Mouse (Mus musculus): ENCODE measurements around the gene Cyp51. TPM values are rescaled to one million over a fixed set of nuclear protein-coding genes. Genes with fewer than 3 reads are reported as not detected.
"Not testable (repeated sequence)": the region's sequence is repeated elsewhere in the genome, so short reads cannot be mapped to it uniquely, and the experiment has no call there.

Cyp51 gene
- total RNA-seq (2014; fragmentation: Nextera tagmentation), result 30.7 and 41.2 TPM in 2 replicates
- 93.6 and 94.4 TPM in 2 replicates for total RNA-seq (2017)
- polyA plus RNA-seq (2012), result 43.4 and 51.6 TPM in 2 replicates

GRCm38 (mm10) chr5:4104341-4105040 lies at the start of gene Cyp51:
Gene Cyp51, minus strand, starts transcription at chr5:4104746.
- peak; percentile 93 for ATAC-seq (ENCODE audit: extremely low read depth, insufficient number of reproducible peaks, low FRiP score, poor library complexity, severe bottlenecking)
- peaks cover 29% of the 10 kb centered on the region for H3K4me1 ChIP-seq (ENCODE audit: insufficient read depth, low read depth, low read length)
- peaks cover 28% of the 10 kb centered on the region for H3K36me3 ChIP-seq (replicated peaks)
- no peaks in the 10 kb centered on the region for H3K27me3 ChIP-seq (ENCODE audit: insufficient read depth, low read length)
- no peaks in the 10 kb centered on the region for H3K9me3 ChIP-seq (replicated peaks)
- peak within 1 kb of the TSS; percentile 100 for H3K4me3 ChIP-seq (ENCODE audit: low read depth, low read length)
- TF ChIP-seq GATA1 (IDR thresholded peaks at IDR 0.05; ENCODE audit: borderline replicate concordance, low read length), result no peak
- no peak for TF ChIP-seq CTCF (IDR thresholded peaks at IDR 0.05; ENCODE audit: low read depth, low read length)
- no peak for TF ChIP-seq GATA2 (IDR thresholded peaks at IDR 0.05; ENCODE audit: borderline replicate concordance, low read depth, low read length)
- TF ChIP-seq POLR2AphosphoS5 (IDR thresholded peaks at IDR 0.05; ENCODE audit: insufficient replicate concordance, low read depth, low read length), result no peak
- TF ChIP-seq TAL1 (conservative IDR thresholded peaks at IDR 0.05; ENCODE audit: low read depth, low read length), result no peak
- peak; percentile 86 for DNase-seq (ENCODE audit: low spot score)

- DNase-seq (ENCODE audit: low spot score), result no peak
- Histone ChIP-seq H3K4me3 (ENCODE audit: low read depth, low read length) (no peak overlapping the region), H3K27me3 (ENCODE audit: insufficient read depth, low read length) (peaks cover 12% of the 10 kb centered on the region), H3K36me3 (replicated peaks) (no peaks in the 10 kb centered on the region), H3K9me3 (replicated peaks) (no peaks in the 10 kb centered on the region), H3K4me1 (ENCODE audit: insufficient read depth, low read depth, low read length) (peaks cover 6% of the 10 kb centered on the region)
- TF ChIP-seq CTCF (IDR thresholded peaks at IDR 0.05; ENCODE audit: low read depth, low read length) (no peak), GATA2 (IDR thresholded peaks at IDR 0.05; ENCODE audit: borderline replicate concordance, low read depth, low read length) (no peak), POLR2AphosphoS5 (IDR thresholded peaks at IDR 0.05; ENCODE audit: insufficient replicate concordance, low read depth, low read length) (no peak), TAL1 (conservative IDR thresholded peaks at IDR 0.05; ENCODE audit: low read depth, low read length) (no peak), GATA1 (IDR thresholded peaks at IDR 0.05; ENCODE audit: borderline replicate concordance, low read length) (no peak)
- ATAC-seq (ENCODE audit: extremely low read depth, insufficient number of reproducible peaks, low FRiP score, poor library complexity, severe bottlenecking), result no peak
These were observed 8.1 kb upstream of the Cyp51 start for GRCm38 (mm10) chr5:4112570-4113098.

- not testable (repeated sequence) for DNase-seq (ENCODE audit: low spot score); H3K27me3 ChIP-seq (ENCODE audit: insufficient read depth, low read length); H3K9me3 ChIP-seq (replicated peaks); H3K4me3 ChIP-seq (ENCODE audit: low read depth, low read length); H3K36me3 ChIP-seq (replicated peaks); ATAC-seq (ENCODE audit: extremely low read depth, insufficient number of reproducible peaks, low FRiP score, poor library complexity, severe bottlenecking)
- peaks cover 23% of the 10 kb centered on the region for H3K4me1 ChIP-seq (ENCODE audit: insufficient read depth, low read depth, low read length)
These were observed 2.5 kb upstream of the Cyp51 start for GRCm38 (mm10) chr5:4107056-4107455.

- Histone ChIP-seq H3K36me3 (replicated peaks) (peaks cover 17% of the 10 kb centered on the region), H3K4me1 (ENCODE audit: insufficient read depth, low read depth, low read length) (peaks cover 25% of the 10 kb centered on the region), H3K27me3 (ENCODE audit: insufficient read depth, low read length) (no peaks in the 10 kb centered on the region), H3K9me3 (replicated peaks) (no peaks in the 10 kb centered on the region), H3K4me3 (ENCODE audit: low read depth, low read length) (no peak overlapping the region)
- no peak for TF ChIP-seq POLR2AphosphoS5 (IDR thresholded peaks at IDR 0.05; ENCODE audit: insufficient replicate concordance, low read depth, low read length)
- DNase-seq (ENCODE audit: low spot score) (no peak), ATAC-seq (ENCODE audit: extremely low read depth, insufficient number of reproducible peaks, low FRiP score, poor library complexity, severe bottlenecking) (no peak)
These were observed 1.2 kb upstream of the Cyp51 start for GRCm38 (mm10) chr5:4105651-4106186.

- no peaks in the 10 kb centered on the region for H3K9me3 ChIP-seq (replicated peaks)
- peak overlapping the region; percentile 100 for H3K4me3 ChIP-seq (ENCODE audit: low read depth, low read length)
- no peaks in the 10 kb centered on the region for H3K27me3 ChIP-seq (ENCODE audit: insufficient read depth, low read length)
- ATAC-seq (ENCODE audit: extremely low read depth, insufficient number of reproducible peaks, low FRiP score, poor library complexity, severe bottlenecking), result no peak
- H3K36me3 ChIP-seq (replicated peaks), result peaks cover 35% of the 10 kb centered on the region
- TF ChIP-seq POLR2AphosphoS5 (IDR thresholded peaks at IDR 0.05; ENCODE audit: insufficient replicate concordance, low read depth, low read length), result no peak
- TF ChIP-seq CTCF (IDR thresholded peaks at IDR 0.05; ENCODE audit: low read depth, low read length), result no peak
- TF ChIP-seq GATA1 (IDR thresholded peaks at IDR 0.05; ENCODE audit: borderline replicate concordance, low read length), result no peak
- no peak for TF ChIP-seq TAL1 (conservative IDR thresholded peaks at IDR 0.05; ENCODE audit: low read depth, low read length)
- TF ChIP-seq GATA2 (IDR thresholded peaks at IDR 0.05; ENCODE audit: borderline replicate concordance, low read depth, low read length), result no peak
- DNase-seq (ENCODE audit: low spot score), result no peak
- peaks cover 30% of the 10 kb centered on the region for H3K4me1 ChIP-seq (ENCODE audit: insufficient read depth, low read depth, low read length)
These were observed 763 bp downstream of the Cyp51 start for GRCm38 (mm10) chr5:4103626-4104340.

GRCm38 (mm10) chr5:4101770-4102169 lies 2.8 kb downstream of the Cyp51 start:
- TF ChIP-seq POLR2AphosphoS5 (IDR thresholded peaks at IDR 0.05; ENCODE audit: insufficient replicate concordance, low read depth, low read length) (no peak), CTCF (IDR thresholded peaks at IDR 0.05; ENCODE audit: low read depth, low read length) (0 out of 2 replicates have a peak, but pooled peaks have one; percentile 25), TAL1 (conservative IDR thresholded peaks at IDR 0.05; ENCODE audit: low read depth, low read length) (no peak), GATA2 (IDR thresholded peaks at IDR 0.05; ENCODE audit: borderline replicate concordance, low read depth, low read length) (no peak)
- H3K4me3 ChIP-seq (ENCODE audit: low read depth, low read length), result no peak overlapping the region
- H3K9me3 ChIP-seq (replicated peaks), result no peaks in the 10 kb centered on the region
- H3K4me1 ChIP-seq (ENCODE audit: insufficient read depth, low read depth, low read length), result peaks cover 26% of the 10 kb centered on the region
- no peak for ATAC-seq (ENCODE audit: extremely low read depth, insufficient number of reproducible peaks, low FRiP score, poor library complexity, severe bottlenecking)
- DNase-seq (ENCODE audit: low spot score), result no peak
- H3K27me3 ChIP-seq (ENCODE audit: insufficient read depth, low read length), result no peaks in the 10 kb centered on the region
- H3K36me3 ChIP-seq (replicated peaks), result peaks cover 38% of the 10 kb centered on the region

Data from G1E (cell line).